ENCODE assay signal across 9 mouse cellular contexts in the genomic region with DNA sequence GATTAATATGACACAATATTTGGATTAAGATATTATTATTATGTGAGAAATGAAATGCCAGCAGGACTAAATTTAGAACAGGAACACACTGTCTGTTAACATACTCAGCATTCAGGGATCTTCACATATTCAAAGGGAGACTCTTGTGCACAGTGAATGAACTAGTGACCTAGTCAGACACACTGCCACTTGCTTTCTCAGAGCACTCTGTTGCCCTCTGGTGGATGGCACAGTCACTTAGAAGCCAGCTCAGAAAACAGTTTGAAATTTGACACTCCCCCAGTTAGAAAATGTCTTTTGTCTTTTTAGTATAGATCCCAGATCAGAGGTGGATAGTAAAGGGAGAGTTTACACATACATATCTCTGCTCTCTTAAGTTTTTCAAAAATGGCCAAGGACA.
A peak's percentile ranks its signal among the peaks of the same experiment; 100 is the strongest.
DNase-seq lines count a peak whose midpoint lies in the region; ATAC-seq and TF ChIP-seq lines count a peak whose summit lies in the region.
"Had no signal": no experiment of that assay in that cellular context is flagged by ENCODE, and none has a peak within 500 bp of the region (broad histone marks: within the 10 kb centered on the region; RNA-seq: fewer than 3 reads in every experiment).

No protein-coding gene starts in this region.

- peak; percentile 92 for TF ChIP-seq CTCF in gastrocnemius, adult 2 months (IDR thresholded peaks at IDR 0.05)
- TF ChIP-seq CTCF in kidney, adult 2 months (conservative IDR thresholded peaks at IDR 0.05; ENCODE audit: insufficient read depth, insufficient read length, low read depth, low read length): peak; percentile 87

- ATAC-seq in neutrophil, adult 5-6 weeks (ENCODE audit: extremely low read depth, insufficient number of reproducible peaks, low FRiP score, poor library complexity, severe bottlenecking): peak; percentile 70; the same call in 1 of the 2 replicates

- no peaks in the 10 kb centered on the region for H3K9me3 ChIP-seq in limb, embryonic 10.5 days (replicated peaks)
- H3K9me3 ChIP-seq: heart, embryonic 13.5 days had no signal

- intact Hi-C loops in gastrocnemius, adult 2 months (cut with DNase I): loop anchor here (1.0 to 2.0 kb wide), 3 partner anchors 392 to 590 kb away; no protein-coding TSS in a partner anchor

- no peak for TF ChIP-seq POLR2A in kidney, adult 2 months (IDR thresholded peaks at IDR 0.05; ENCODE audit: low read depth, low read length)

- H3K27ac ChIP-seq in gastrocnemius, adult 2 months: no peak overlapping the region
- H3K27ac ChIP-seq in kidney, adult 2 months (ENCODE audit: insufficient read depth, low read depth, low read length): no peak overlapping the region
- no peak overlapping the region for H3K27ac ChIP-seq in limb, embryonic 10.5 days
- H3K27ac ChIP-seq: heart, embryonic 13.5 days had no signal

- H3K27me3 ChIP-seq in kidney, adult 2 months (replicated peaks; ENCODE audit: control insufficient read depth, insufficient read depth, low read length): no peaks in the 10 kb centered on the region
- H3K27me3 ChIP-seq in limb, embryonic 10.5 days (ENCODE audit: low read depth, poor library complexity, severe bottlenecking): no peaks in the 10 kb centered on the region
- H3K27me3 ChIP-seq: heart, embryonic 13.5 days had no signal

- no peaks in the 10 kb centered on the region for H3K36me3 ChIP-seq in kidney, adult 2 months (ENCODE audit: control insufficient read depth, insufficient read depth, low read length)
- H3K36me3 ChIP-seq in limb, embryonic 10.5 days: no peaks in the 10 kb centered on the region
- H3K36me3 ChIP-seq: heart, embryonic 13.5 days had no signal

- H3K4me3 ChIP-seq in gastrocnemius, adult 2 months: no peak overlapping the region
- H3K4me3 ChIP-seq in kidney, adult 2 months (ENCODE audit: insufficient read depth, low read depth, low read length): no peak overlapping the region
- H3K4me3 ChIP-seq in limb, embryonic 10.5 days: no peak overlapping the region
- H3K4me3 ChIP-seq: heart, embryonic 13.5 days had no signal

- H3K4me1 ChIP-seq in kidney, adult 2 months (ENCODE audit: control insufficient read depth, insufficient read depth, low read length): no peaks in the 10 kb centered on the region; the same call in none of the 2 replicates
- 0 out of 2 replicates have a peak, but pooled peaks cover 2% of the 10 kb centered on the region for H3K4me1 ChIP-seq in limb, embryonic 10.5 days

- peak; percentile 1 for DNase-seq in A20 (ENCODE audit: low read depth, low spot score)
- DNase-seq in Muller cell, postnatal 12 days (ENCODE audit: inconsistent ontology term): peak; percentile 60
- DNase-seq in cerebellum, postnatal 10 days: peak; percentile 87
- peak; percentile 71 for DNase-seq in gastrocnemius, adult 2 months
- DNase-seq in kidney, adult 2 months: peak; percentile 81
- peak; percentile 77 for DNase-seq in limb, embryonic 10.5 days (ENCODE audit: low spot score)
- peak; percentile 59 for DNase-seq in thymus, postnatal 14 days

Comparison
In these comparisons a context has a peak if more than half of its experiments do, and no peak if none do; other contexts are left out.
1. DNase-seq: peak in every context shown above with its lines; median percentile 87 in cerebellum, postnatal 10 days; 81 in kidney, adult 2 months; 77 in limb, embryonic 10.5 days; 71 in gastrocnemius, adult 2 months; 60 in Muller cell, postnatal 12 days; 59 in thymus, postnatal 14 days; 1 in A20.